Comparison of ENCODE assay signal across 11 mouse cellular contexts in genomic region chr2:150844798-150845197, GRCm38 (mm10). TPM values are rescaled to one million over a fixed set of nuclear protein-coding genes. Genes with fewer than 3 reads are reported as not detected.
DNase-seq lines count a peak whose midpoint lies in the region; ATAC-seq and TF ChIP-seq lines count a peak whose summit lies in the region.
"Had no signal": no experiment of that assay in that cellular context is flagged by ENCODE, and none has a peak within 500 bp of the region (broad histone marks: within the 10 kb centered on the region; RNA-seq: fewer than 3 reads in every experiment).

No protein-coding gene starts in this region.

- no peak for TF ChIP-seq POLR2A in olfactory bulb, adult 2 months (IDR thresholded peaks at IDR 0.05; ENCODE audit: insufficient read depth, low read depth, low read length)
- no peak for TF ChIP-seq POLR2A in kidney, adult 2 months (IDR thresholded peaks at IDR 0.05; ENCODE audit: low read depth, low read length)

- no peak for TF ChIP-seq CTCF in olfactory bulb, adult 2 months (IDR thresholded peaks at IDR 0.05; ENCODE audit: insufficient read depth, low read depth, low read length)
- no peak for TF ChIP-seq CTCF in kidney, adult 2 months (conservative IDR thresholded peaks at IDR 0.05; ENCODE audit: insufficient read depth, insufficient read length, low read depth, low read length)

- H3K27ac ChIP-seq in midbrain, embryonic 16.5 days (ENCODE audit: low read length): 0 out of 2 replicates have a peak overlapping the region, but pooled peaks have one; percentile 0
- no peak overlapping the region for H3K27ac ChIP-seq in midbrain, embryonic 10.5 days (replicated peaks)
- peak overlapping the region; percentile 78 for H3K27ac ChIP-seq in olfactory bulb, adult 2 months (ENCODE audit: insufficient read depth, low read depth, low read length)
- no peak overlapping the region for H3K27ac ChIP-seq in kidney, adult 2 months (ENCODE audit: insufficient read depth, low read depth, low read length)
- H3K27ac ChIP-seq: heart, embryonic 13.5 days; liver, embryonic 15.5 days; midbrain, embryonic 15.5 days had no signal

- DNase-seq in cerebellum, postnatal 14 days: peak; percentile 35 to 47
- no peak for DNase-seq in cerebellum, adult 8-10 months
- DNase-seq in midbrain, embryonic 10.5 days (ENCODE audit: low spot score): no peak
- peak; percentile 82 for DNase-seq in layer of hippocampus, adult 11-12 months (ENCODE audit: low spot score)
- no peak for DNase-seq in ovary, postnatal 10 days (ENCODE audit: low spot score)
- DNase-seq in kidney, adult 2 months: no peak

- no peaks in the 10 kb centered on the region for H3K27me3 ChIP-seq in midbrain, embryonic 16.5 days (ENCODE audit: control insufficient read depth, insufficient read depth, low read depth, low read length)
- no peaks in the 10 kb centered on the region for H3K27me3 ChIP-seq in midbrain, embryonic 10.5 days (ENCODE audit: low read depth, poor library complexity, severe bottlenecking)
- H3K27me3 ChIP-seq in kidney, adult 2 months (replicated peaks; ENCODE audit: control insufficient read depth, insufficient read depth, low read length): no peaks in the 10 kb centered on the region
- H3K27me3 ChIP-seq: heart, embryonic 13.5 days; liver, embryonic 15.5 days; midbrain, embryonic 15.5 days had no signal

- H3K9ac ChIP-seq in midbrain, embryonic 16.5 days (ENCODE audit: low read depth, low read length): no peak overlapping the region
- H3K9ac ChIP-seq: heart, embryonic 13.5 days; liver, embryonic 15.5 days; midbrain, embryonic 15.5 days had no signal

- 0 out of 2 replicates have a peak, but pooled peaks cover 2% of the 10 kb centered on the region for H3K36me3 ChIP-seq in midbrain, embryonic 16.5 days (ENCODE audit: control insufficient read depth, insufficient read depth, low read length)
- H3K36me3 ChIP-seq in midbrain, embryonic 10.5 days: peaks cover 12% of the 10 kb centered on the region; the same call in 1 of the 2 replicates
- no peaks in the 10 kb centered on the region for H3K36me3 ChIP-seq in kidney, adult 2 months (ENCODE audit: control insufficient read depth, insufficient read depth, low read length)
- H3K36me3 ChIP-seq: liver, embryonic 15.5 days had no signal

- no peak for ATAC-seq in midbrain, embryonic 16.5 days
- ATAC-seq: midbrain, embryonic 15.5 days had no signal

- no peak overlapping the region for H3K4me3 ChIP-seq in midbrain, embryonic 16.5 days (ENCODE audit: low read depth, low read length)
- no peak overlapping the region for H3K4me3 ChIP-seq in midbrain, embryonic 10.5 days
- no peak overlapping the region for H3K4me3 ChIP-seq in olfactory bulb, adult 2 months (ENCODE audit: insufficient read depth, low read depth, low read length)
- H3K4me3 ChIP-seq in kidney, adult 2 months (ENCODE audit: insufficient read depth, low read depth, low read length): no peak overlapping the region
- H3K4me3 ChIP-seq: heart, embryonic 13.5 days; liver, embryonic 15.5 days; midbrain, embryonic 15.5 days had no signal

- no peaks in the 10 kb centered on the region for H3K9me3 ChIP-seq in midbrain, embryonic 16.5 days (replicated peaks; ENCODE audit: control insufficient read depth, low read length, poor library complexity, severe bottlenecking)
- H3K9me3 ChIP-seq in midbrain, embryonic 10.5 days (replicated peaks): no peaks in the 10 kb centered on the region
- H3K9me3 ChIP-seq: heart, embryonic 13.5 days; liver, embryonic 15.5 days; midbrain, embryonic 15.5 days had no signal

- H3K4me2 ChIP-seq in midbrain, embryonic 16.5 days (ENCODE audit: low read length): no peak overlapping the region
- H3K4me2 ChIP-seq: heart, embryonic 13.5 days; liver, embryonic 15.5 days; midbrain, embryonic 15.5 days had no signal

- WGBS in midbrain, embryonic 16.5 days: 71% methylated on average over 1 of the region's 1 CpGs
- 95% methylated on average over 1 of the region's 1 CpGs for WGBS in midbrain, embryonic 10.5 days
- 11% methylated on average over 1 of the region's 1 CpGs for WGBS in olfactory bulb, adult 2 months
- 46% methylated on average over 1 of the region's 1 CpGs for WGBS in kidney, adult 2 months

- no peaks in the 10 kb centered on the region for H3K4me1 ChIP-seq in midbrain, embryonic 16.5 days (ENCODE audit: control insufficient read depth, insufficient read depth, low read length)
- no peaks in the 10 kb centered on the region for H3K4me1 ChIP-seq in midbrain, embryonic 10.5 days
- peaks cover 24% of the 10 kb centered on the region for H3K4me1 ChIP-seq in olfactory bulb, adult 2 months (ENCODE audit: control insufficient read depth, insufficient read depth, low read length)
- H3K4me1 ChIP-seq in kidney, adult 2 months (ENCODE audit: control insufficient read depth, insufficient read depth, low read length): peaks cover 4% of the 10 kb centered on the region; the same call in 1 of the 2 replicates
- H3K4me1 ChIP-seq: liver, embryonic 15.5 days; midbrain, embryonic 15.5 days had no signal

RNA-seq across cellular contexts. Expression of gene Pygb, which starts 58.3 kb away (rescaled TPM):
- polyA plus RNA-seq in midbrain, embryonic 16.5 days (2015; fragmentation: Nextera tagmentation; extraction: Ambion mirVana): 108 and 133 TPM in 2 replicates
- polyA plus RNA-seq in midbrain, embryonic 10.5 days (2016; fragmentation: Nextera tagmentation; extraction: Ambion mirVana): 62.7 and 67.0 TPM in 2 replicates
- polyA plus RNA-seq in olfactory bulb, adult 2 months (2012; ENCODE audit: insufficient read depth, insufficient read length, low replicate concordance, missing spikeins): not detected in 2 replicates
- polyA plus RNA-seq in kidney, adult 2 months (2012; rRNA removed): 24.7 and 27.0 TPM in 2 replicates

RNA-seq across cellular contexts. Expression of gene Abhd12, which starts 59.7 kb away (rescaled TPM):
- polyA plus RNA-seq in midbrain, embryonic 16.5 days (2015; fragmentation: Nextera tagmentation; extraction: Ambion mirVana): 112 and 127 TPM in 2 replicates
- 47.0 and 53.0 TPM in 2 replicates for polyA plus RNA-seq in midbrain, embryonic 10.5 days (2016; fragmentation: Nextera tagmentation; extraction: Ambion mirVana)
- not detected in 2 replicates for polyA plus RNA-seq in olfactory bulb, adult 2 months (2012; ENCODE audit: insufficient read depth, insufficient read length, low replicate concordance, missing spikeins)
- polyA plus RNA-seq in kidney, adult 2 months (2012; rRNA removed): 62.6 and 64.2 TPM in 2 replicates

Comparison
In these comparisons a context has a peak if more than half of its experiments do, and no peak if none do; other contexts are left out.
1. DNase-seq: peak in cerebellum, postnatal 14 days (2 of 2) and layer of hippocampus, adult 11-12 months (single experiment); none in cerebellum, adult 8-10 months (single experiment), midbrain, embryonic 10.5 days (single experiment), ovary, postnatal 10 days (single experiment) and kidney, adult 2 months (single experiment).
2. H3K27ac ChIP-seq: peak in midbrain, embryonic 16.5 days (single experiment) and olfactory bulb, adult 2 months (single experiment); none in midbrain, embryonic 10.5 days (single experiment) and kidney, adult 2 months (single experiment).
3. RNA of gene Pygb, which starts 58.3 kb away (polyA plus RNA-seq): 108 to 133 TPM in midbrain, embryonic 16.5 days, 62.7 to 67.0 TPM in midbrain, embryonic 10.5 days and 24.7 to 27.0 TPM in kidney, adult 2 months; not detected in olfactory bulb, adult 2 months; every median in the first group is over 10 times any median in the second.